Mouse (Mus musculus) heart, postnatal 0 days (tissue): ENCODE measurements around the gene Ovca2.

ENCODE experiments used
- CTCF ChIP-seq: IDR thresholded peaks from 2 replicates; pipeline ENCODE4 v1.5.1; 2016; ENCODE audit warnings: antibody characterized with exemption, control low read depth, low read depth
- EP300 ChIP-seq: IDR thresholded peaks from 2 replicates; pipeline ENCODE4 v1.6.1; 2016; ENCODE audit warnings: antibody characterized with exemption, low read depth

DNA sequence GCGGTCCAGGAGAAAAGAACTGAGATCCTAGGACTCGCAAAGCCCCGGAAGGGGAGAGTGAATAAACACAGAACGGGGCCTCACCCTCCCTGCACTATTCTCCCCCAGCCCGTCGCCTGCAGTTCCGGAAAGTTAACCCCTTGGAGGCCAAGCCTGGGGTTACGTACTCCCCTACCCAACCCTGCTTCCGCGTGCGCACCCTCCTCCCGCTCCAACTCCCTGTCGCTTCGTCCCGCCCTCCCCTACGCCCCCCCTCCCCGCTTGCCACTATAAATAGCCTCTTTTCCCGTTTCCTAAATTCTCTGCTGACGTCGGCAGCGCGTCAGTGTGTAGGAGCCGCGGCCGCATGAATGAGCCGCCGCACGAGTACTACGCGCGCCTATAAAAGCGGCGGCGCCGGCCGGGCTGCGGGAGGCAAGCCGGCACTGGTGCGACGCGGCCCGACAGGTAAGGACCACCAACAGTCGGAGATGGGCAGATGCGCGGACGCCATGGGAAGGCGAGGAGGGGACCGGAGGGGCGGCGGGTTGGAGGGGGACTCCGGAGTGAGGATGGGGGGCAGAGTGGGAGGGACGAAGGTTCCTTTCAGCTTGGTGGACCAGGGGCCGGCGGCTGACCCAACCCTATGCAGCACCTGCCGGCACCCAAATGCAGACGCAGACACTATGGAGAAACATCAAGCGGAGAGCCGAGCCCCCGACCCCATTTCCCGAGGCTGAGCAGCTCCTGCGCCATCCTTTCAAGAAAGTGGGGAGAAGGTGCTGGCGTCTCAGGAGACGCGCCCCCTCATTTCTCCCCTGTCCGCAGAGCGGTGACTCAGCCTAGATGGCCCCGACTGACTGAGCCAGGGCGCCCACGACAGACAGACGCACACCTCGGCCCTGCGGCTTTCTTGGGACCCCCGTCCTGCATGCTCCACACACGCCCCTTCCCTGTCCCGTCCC lies 6.2 kb downstream of the Ovca2 start:
- TF ChIP-seq CTCF: no peak
- no peak for TF ChIP-seq EP300
